Mouse (Mus musculus) retina, embryonic 14.5 days (tissue): Measurements from ENCODE around the gene Siae.

Experiments
- DNase-seq: peaks from one replicate; pipeline ENCODE4 v3.0.0-alpha.2; 2015; ENCODE audit warnings: low spot score

Siae gene

GRCm38 (mm10) chr9:37569231-37569835, 13.8 kb downstream of the Siae start:
- no peak for DNase-seq

GRCm38 (mm10) chr9:37572204-37572876, 16.8 kb downstream of the Siae start:
- DNase-seq, result no peak

- DNase-seq, result peak; percentile 8
These were observed 21.0 kb downstream of the Siae start for GRCm38 (mm10) chr9:37576436-37576930.

GRCm38 (mm10) chr9:37583594-37583993, 28.1 kb downstream of the Siae start:
- DNase-seq, result no peak

GRCm38 (mm10) chr9:37586718-37587117, 31.2 kb downstream of the Siae start:
- no peak for DNase-seq

GRCm38 (mm10) chr9:37590381-37590780, 34.9 kb downstream of the Siae start:
- DNase-seq, result no peak

- no peak for DNase-seq
These were observed 36.5 kb downstream of the Siae start for GRCm38 (mm10) chr9:37592025-37592424.

GRCm38 (mm10) chr9:37592633-37593032, 37.1 kb downstream of the Siae start:
- no peak for DNase-seq

GRCm38 (mm10) chr9:37593690-37594089, 38.2 kb downstream of the Siae start:
- DNase-seq, result no peak

GRCm38 (mm10) chr9:37595570-37595969, 40.1 kb downstream of the Siae start:
- DNase-seq, result no peak

GRCm38 (mm10) chr9:37598637-37599036, 43.1 kb downstream of the Siae start:
- DNase-seq, result no peak

GRCm38 (mm10) chr9:37600538-37601205, 45.2 kb downstream of the Siae start:
- no peak for DNase-seq

- DNase-seq, result no peak
These were observed 49.6 kb downstream of the Siae start for GRCm38 (mm10) chr9:37605089-37605488.

- DNase-seq, result no peak
These were observed 54.1 kb downstream of the Siae start for GRCm38 (mm10) chr9:37609558-37609957.

- peak; percentile 91 for DNase-seq
These were observed 57.8 kb downstream of the Siae start, which contains the start of gene Spa17 for GRCm38 (mm10) chr9:37613182-37613910. TSS of gene Spa17 (minus strand) at chr9:37613722.

GRCm38 (mm10) chr9:37613911-37614280, 58.4 kb downstream of the Siae start:
- no peak for DNase-seq

- peak; percentile 4 for DNase-seq
These were observed 58.8 kb downstream of the Siae start for GRCm38 (mm10) chr9:37614316-37614715.

GRCm38 (mm10) chr9:37615220-37615619, 59.7 kb downstream of the Siae start:
- no peak for DNase-seq

- peak; percentile 78 for DNase-seq
These were observed 61.3 kb downstream of the Siae start for GRCm38 (mm10) chr9:37616770-37617169.

GRCm38 (mm10) chr9:37621290-37621689, 65.8 kb downstream of the Siae start:
- no peak for DNase-seq

GRCm38 (mm10) chr9:37623981-37624380, 68.5 kb downstream of the Siae start:
- DNase-seq, result no peak

- DNase-seq, result no peak
These were observed 69.0 kb downstream of the Siae start for GRCm38 (mm10) chr9:37624502-37624901.
